Mouse (Mus musculus) ovary, postnatal 14 days (tissue): Measurements from ENCODE around the gene Map3k11.
"Not testable (repeated sequence)": the region's sequence is repeated elsewhere in the genome, so short reads cannot be mapped to it uniquely, and the experiment has no call there.

Experiments used
- DNase-seq: peaks from one replicate; pipeline ENCODE4 v3.0.0; 2022; ENCODE audit warnings: low spot score

The Map3k11 gene

GRCm38 (mm10) chr19:5666386-5666785 lies 22.2 kb upstream of the Map3k11 start:
- DNase-seq, result no peak

- DNase-seq, result no peak
These were observed 20.2 kb upstream of the Map3k11 start for GRCm38 (mm10) chr19:5668372-5668771.

DNA sequence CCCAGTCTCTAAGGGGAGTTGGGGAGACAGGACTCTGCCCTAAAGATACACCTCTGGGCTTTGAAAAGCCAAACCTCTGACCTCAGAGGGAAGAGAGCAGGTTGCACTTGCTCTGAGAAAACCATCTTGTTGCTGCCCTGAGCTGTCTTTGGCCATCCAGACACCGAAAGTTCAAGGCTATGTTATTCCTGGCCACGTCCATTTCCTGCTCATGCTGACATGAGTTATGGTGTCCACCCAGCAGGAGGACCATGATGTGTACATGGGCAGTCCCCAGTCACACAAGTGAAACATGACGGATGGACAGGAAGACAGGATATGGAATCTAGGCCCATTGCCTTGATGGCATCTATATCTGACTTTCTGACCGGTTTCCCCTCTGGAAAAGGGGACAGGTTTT lies 8.1 kb upstream of the Map3k11 start:
- no peak for DNase-seq

- no peak for DNase-seq
These were observed 4.3 kb upstream of the Map3k11 start for GRCm38 (mm10) chr19:5684236-5684635.

- no peak for DNase-seq
These were observed 3.6 kb upstream of the Map3k11 start for GRCm38 (mm10) chr19:5684985-5685384.

- no peak for DNase-seq
These were observed 3.1 kb upstream of the Map3k11 start for GRCm38 (mm10) chr19:5685431-5685830.

DNA sequence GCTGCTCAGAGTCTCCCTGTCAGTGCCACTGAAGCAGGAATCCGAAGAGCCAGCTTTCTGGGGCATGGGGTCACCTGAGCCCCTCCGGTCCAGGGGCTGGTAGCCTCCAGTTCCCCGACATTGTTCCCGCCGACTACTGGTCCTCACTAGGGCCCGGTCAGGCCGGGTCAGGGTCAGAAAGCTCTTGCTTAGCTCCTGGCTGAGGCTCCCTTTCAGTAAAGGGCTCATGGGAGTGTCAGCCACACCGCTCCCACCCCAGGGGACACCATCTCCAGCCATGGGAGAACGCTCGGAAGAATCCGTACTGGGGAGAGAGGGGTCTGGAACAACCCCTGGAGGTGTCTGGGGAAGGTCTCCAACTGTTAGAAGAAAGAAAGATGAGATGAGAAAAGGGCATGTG lies 2.7 kb upstream of the Map3k11 start:
- no peak for DNase-seq

DNA sequence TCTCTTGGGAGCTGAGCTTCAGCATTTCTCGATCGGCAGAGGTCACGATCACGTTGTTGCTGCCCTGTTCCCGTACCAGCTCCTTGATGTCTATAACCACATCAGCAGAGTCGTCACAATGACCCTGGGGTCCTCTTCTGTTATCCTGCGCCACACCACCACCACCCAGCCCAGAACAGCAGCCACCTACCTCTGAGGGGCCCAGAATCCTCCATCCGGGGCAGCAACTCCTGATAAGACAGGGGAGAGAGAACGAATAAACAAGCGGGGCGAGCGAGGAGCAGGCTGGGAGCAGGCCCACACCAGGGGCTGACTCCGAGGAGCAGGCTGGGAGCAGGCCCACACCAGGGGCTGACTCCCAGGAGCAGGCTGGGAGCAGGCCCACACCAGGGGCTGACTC lies 2.1 kb upstream of the Map3k11 start:
- no peak for DNase-seq

DNA sequence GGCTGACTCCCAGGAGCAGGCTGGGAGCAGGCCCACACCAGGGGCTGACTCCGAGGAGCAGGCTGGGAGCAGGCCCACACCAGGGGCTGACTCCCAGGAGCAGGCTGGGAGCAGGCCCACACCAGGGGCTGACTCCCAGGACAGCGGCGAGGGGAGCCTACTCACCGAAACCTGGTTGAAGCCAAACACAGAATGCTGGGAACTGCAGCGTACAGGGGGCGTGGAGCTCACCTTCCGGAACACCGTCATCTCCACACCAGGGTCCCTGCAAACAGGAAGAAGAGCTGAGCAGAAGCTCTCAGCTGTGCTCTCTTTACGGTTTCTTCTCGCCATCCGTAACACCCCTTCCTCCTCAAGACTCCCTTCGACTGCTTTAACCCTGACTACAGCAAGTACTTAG lies 1.6 kb upstream of the Map3k11 start:
- not testable (repeated sequence) for DNase-seq

DNA sequence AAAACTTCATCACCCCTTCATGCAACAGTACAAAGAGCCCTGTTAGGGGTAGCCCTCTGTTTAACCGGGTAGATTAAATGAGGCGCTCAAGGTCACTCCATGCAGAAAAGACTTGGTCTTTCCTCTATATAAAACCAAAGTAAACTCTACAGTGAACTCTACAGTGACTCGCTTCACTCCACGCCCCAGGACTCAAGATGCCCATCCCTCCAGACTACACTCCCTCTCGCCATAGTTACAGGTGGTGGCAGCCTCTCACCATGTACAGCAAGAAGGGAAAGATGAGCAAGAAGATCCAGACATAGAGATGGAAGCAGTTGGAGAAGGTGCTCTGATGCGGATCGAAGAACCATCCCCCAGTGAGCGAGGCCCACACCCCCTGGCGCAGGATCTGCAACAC lies 804 bp upstream of the Map3k11 start:
- no peak for DNase-seq

GRCm38 (mm10) chr19:5689088-5689428 lies 516 bp downstream of the Map3k11 start:
- DNase-seq, result no peak

- DNase-seq, result peak; percentile 74
These were observed 1.2 kb downstream of the Map3k11 start for GRCm38 (mm10) chr19:5689565-5690342.

DNA sequence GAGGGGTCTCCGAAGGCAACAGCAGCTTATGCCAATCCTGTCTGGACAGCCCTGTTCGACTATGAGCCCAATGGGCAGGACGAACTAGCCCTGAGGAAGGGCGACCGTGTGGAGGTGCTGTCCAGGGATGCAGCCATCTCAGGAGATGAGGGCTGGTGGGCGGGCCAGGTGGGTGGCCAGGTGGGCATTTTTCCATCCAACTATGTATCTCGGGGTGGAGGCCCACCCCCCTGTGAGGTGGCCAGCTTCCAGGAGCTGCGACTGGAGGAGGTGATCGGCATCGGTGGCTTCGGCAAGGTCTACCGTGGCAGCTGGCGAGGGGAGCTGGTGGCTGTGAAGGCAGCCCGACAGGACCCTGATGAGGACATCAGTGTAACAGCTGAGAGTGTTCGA lies 1.8 kb downstream of the Map3k11 start:
- DNase-seq, result no peak

DNA sequence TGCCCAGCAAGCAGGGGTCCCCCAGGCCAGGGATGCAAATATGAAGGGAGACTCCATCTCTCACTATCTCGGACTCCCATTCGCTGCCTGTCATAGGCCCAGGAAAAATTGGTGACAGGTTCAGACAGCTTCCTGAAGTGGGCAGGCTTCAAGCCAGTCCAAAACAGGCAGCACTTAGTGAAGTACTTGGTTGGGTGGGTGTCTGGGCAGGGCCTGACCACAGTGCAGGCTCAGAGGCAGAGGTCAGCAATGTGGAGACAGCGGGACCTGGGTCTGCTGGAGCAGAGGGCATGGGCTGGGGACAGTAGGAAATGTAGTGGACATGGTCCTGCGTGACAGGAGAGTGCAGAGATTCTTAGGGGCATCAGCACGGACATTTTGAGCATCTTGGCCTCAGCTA lies 3.1 kb downstream of the Map3k11 start:
- DNase-seq, result no peak

DNA sequence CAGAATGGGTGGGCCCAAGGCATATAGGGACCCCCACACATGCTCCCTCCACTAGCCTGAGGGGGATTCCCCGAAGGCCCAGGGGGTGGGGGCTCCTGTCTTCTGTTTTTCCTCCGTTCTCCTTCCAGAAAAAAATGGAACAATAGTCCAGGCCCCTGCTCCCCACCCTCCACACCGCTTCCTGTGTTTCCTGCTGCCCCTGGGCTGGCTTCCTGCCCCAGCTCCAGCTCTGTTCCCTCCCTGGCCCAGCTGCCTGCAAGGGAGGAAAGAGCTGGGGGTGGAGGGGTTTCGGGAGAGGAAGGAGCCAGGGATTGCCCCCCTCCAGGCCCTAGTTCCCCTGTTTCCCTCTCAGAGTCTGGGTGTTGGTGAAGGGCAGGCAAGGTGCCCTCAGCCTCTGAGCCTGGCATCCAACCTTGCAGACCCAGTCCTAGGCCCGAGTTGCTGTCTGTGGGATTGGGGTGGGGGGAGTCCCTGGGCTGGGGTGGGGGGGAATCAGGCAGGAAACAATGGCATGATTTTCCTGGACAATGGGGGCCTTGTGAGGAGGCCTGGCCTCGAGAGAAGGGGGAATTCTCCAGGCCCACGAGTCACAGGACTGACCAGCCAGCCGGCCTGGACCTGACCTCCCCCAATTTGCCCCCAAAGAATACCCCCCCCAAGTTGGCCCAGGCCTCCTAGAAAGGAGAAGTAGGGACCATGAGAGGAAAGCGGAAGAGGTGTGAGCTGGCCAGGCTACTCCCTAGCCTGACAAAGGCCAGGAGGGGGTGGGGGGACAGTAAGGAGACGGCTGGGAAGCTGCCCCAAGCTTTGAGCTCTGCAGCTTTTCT lies 3.8 kb downstream of the Map3k11 start:
- DNase-seq, result no peak

GRCm38 (mm10) chr19:5692913-5693396 lies 4.4 kb downstream of the Map3k11 start:
- no peak for DNase-seq

DNA sequence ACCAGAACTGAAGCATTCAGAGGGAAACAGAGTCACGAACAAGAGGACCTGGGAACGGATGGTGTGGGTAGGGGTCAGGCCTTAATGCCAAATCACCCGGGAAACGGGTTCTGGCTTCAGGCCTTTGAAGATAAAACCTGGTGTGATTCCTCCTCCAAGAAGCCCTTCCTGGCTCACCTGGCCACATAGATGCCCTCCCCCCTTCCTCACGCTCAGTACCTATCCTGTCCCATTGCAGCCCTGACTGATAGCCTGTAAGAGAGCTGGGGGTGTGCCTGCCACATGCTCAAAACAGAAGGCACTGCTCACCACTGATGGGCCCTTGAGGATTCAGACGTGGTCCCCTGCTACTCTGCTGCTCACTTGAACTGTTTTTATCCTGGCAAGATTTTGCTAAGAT lies 5.3 kb downstream of the Map3k11 start:
- DNase-seq, result no peak

- DNase-seq, result no peak
These were observed 7.4 kb downstream of the Map3k11 start for GRCm38 (mm10) chr19:5695849-5696462.

DNA sequence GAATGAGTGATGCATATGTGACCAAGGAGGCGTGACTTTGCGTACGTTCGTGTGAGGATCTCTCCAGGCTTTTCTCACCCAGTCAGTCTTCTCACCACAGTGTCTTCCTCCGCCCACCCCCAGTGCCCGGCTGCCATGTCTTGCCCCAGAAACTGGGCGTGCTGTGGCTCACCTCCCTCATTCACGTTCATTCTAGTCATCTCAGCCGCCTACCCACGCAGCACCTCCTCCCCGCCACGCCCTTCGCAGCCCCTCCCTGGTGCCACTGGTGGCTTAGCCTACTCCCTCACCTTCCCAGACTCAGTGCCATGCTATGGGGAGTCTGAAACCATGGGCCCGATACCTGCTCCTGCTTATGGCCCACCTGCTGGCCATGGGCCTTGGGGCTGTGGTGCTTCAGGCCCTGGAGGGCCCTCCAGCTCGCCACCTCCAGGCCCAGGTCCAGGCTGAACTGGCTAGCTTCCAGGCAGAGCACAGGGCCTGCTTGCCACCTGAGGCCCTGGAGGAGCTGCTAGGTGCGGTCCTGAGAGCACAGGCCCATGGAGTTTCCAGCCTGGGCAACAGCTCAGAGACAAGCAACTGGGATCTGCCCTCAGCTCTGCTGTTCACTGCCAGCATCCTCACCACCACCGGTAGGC lies 15.7 kb downstream of the Map3k11 start, which contains the start of gene Kcnk7:
Gene Kcnk7 (plus strand): TSS at position 205 of the 638 bp plus-strand sequence.
- no peak for DNase-seq

GRCm38 (mm10) chr19:5704801-5705571 lies 16.4 kb downstream of the Map3k11 start:
- DNase-seq, result no peak

- no peak for DNase-seq
These were observed 21.5 kb downstream of the Map3k11 start for GRCm38 (mm10) chr19:5710068-5710467.

- no peak for DNase-seq
These were observed 22.0 kb downstream of the Map3k11 start for GRCm38 (mm10) chr19:5710581-5710980.
